Comparison of ENCODE assay signal across 7 mouse cellular contexts in the genomic region with DNA sequence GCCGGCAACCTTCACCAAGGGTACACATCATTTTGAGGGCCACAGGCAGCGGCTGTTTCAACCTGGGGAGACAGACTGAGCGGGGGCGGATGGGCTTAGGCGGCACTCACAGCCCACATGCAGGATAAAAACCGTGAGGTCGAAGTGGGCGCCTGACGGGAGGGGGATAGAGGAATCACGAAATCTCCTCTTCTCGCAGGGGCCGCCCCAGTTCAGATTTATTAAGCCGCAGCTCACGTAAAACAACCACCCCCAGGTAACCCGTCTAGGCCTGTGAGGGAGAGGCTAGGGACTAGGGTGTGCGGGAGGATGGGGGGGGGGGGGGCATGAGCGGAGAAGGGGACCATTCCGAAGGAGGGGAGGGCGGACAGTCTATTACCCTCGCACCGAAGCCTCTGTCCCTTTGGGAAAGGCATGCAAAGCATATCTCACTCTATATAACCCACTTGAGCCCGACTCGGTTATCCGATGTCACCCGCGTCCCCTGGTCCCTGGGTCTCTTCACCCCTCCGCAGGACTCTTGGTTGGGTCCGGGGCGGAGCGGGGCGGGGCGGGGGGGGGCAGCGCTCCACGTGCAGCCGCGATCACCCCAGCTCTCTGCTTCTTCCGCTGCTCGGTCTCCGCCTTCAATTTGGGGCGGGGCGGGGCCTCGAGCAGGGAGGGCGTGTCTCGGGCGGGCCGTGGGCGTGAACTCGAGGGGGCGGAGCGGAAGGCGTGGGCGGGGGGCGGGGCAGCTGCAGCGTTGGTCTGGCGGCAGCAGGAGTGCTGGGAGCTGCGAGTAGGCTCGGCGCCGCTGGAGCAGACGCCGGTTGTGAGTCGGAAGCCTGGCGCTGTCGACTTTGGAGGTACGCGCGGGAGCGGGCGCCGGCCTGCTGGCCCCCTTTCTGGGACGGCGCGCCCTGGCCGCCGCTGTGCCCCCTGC. TPM values are rescaled to one million over a fixed set of nuclear protein-coding genes. Genes with fewer than 3 reads are reported as not detected.
A peak's percentile ranks its signal among the peaks of the same experiment; 100 is the strongest.
DNase-seq lines count a peak whose midpoint lies in the region; ATAC-seq lines count a peak whose summit lies in the region.

A gene (plus strand): TSS at position 786 of the 922 bp plus-strand sequence.

- H3K4me3 ChIP-seq in intestine, embryonic 16.5 days (ENCODE audit: low read length) = peak within 1 kb of the TSS; percentile 85
- peak within 1 kb of the TSS; percentile 76 for H3K4me3 ChIP-seq in midbrain, embryonic 11.5 days (ENCODE audit: low read depth, low read length)

- H3K36me3 ChIP-seq in intestine, embryonic 16.5 days (ENCODE audit: control insufficient read depth, insufficient read depth, low read length) = no peaks in the 10 kb centered on the region
- H3K36me3 ChIP-seq in midbrain, embryonic 11.5 days (ENCODE audit: control insufficient read depth, insufficient read depth, low read length) = no peaks in the 10 kb centered on the region

- peak within 1 kb of the TSS; percentile 97 for H3K27ac ChIP-seq in intestine, embryonic 16.5 days (ENCODE audit: low read length)
- peak within 1 kb of the TSS; percentile 88 for H3K27ac ChIP-seq in midbrain, embryonic 11.5 days (ENCODE audit: low read depth, low read length)

- peak; percentile 94 to 96 for DNase-seq in adrenal gland, adult 18-20 months (ENCODE audit: low spot score in 2 of 2)
- peak; percentile 94 for DNase-seq in embryo, embryonic 11 days
- peak; percentile 88 to 94 for DNase-seq in gastrocnemius, postnatal 36 days
- DNase-seq in left cerebral cortex, postnatal 36 days (ENCODE audit: low spot score in 2 of 2) = peak; percentile 89
- peak; percentile 99 for DNase-seq in midbrain, embryonic 11.5 days (ENCODE audit: low spot score, missing footprints)
- peak; percentile 94 for DNase-seq in skeletal muscle tissue, adult 2 months (ENCODE audit: low read depth, low spot score)

- H3K4me2 ChIP-seq in intestine, embryonic 16.5 days (ENCODE audit: low read depth, low read length) = peak within 1 kb of the TSS; percentile 83
- peak within 1 kb of the TSS; percentile 80 for H3K4me2 ChIP-seq in midbrain, embryonic 11.5 days

- WGBS in intestine, embryonic 16.5 days = under 1% methylated on average over 65 of the region's 75 CpGs
- under 1% methylated on average over 64 of the region's 75 CpGs for WGBS in midbrain, embryonic 11.5 days

- H3K4me1 ChIP-seq in intestine, embryonic 16.5 days (ENCODE audit: control insufficient read depth, insufficient read depth, low read length) = peaks cover 15% of the 10 kb centered on the region
- peaks cover 14% of the 10 kb centered on the region for H3K4me1 ChIP-seq in midbrain, embryonic 11.5 days (ENCODE audit: control insufficient read depth, insufficient read depth, low read length)

- H3K27me3 ChIP-seq in intestine, embryonic 16.5 days (replicated peaks; ENCODE audit: control insufficient read depth, insufficient read depth, low read length) = no peaks in the 10 kb centered on the region
- no peaks in the 10 kb centered on the region for H3K27me3 ChIP-seq in midbrain, embryonic 11.5 days (ENCODE audit: control insufficient read depth, insufficient read depth, low read length)

- peak; percentile 95 for ATAC-seq in intestine, embryonic 16.5 days
- peak; percentile 95 for ATAC-seq in midbrain, embryonic 11.5 days (ENCODE audit: low FRiP score)

- intact Hi-C loops in gastrocnemius, postnatal 36 days (cut with DNase I) = loop anchor here (5.0 kb wide), 3 partner anchors 57 to 328 kb away; no protein-coding TSS in a partner anchor
- intact Hi-C loops in left cerebral cortex, postnatal 36 days (cut with DNase I) = loop anchor here (2.0 to 5.0 kb wide), 6 partner anchors 48 to 330 kb away; no protein-coding TSS in a partner anchor

- H3K9me3 ChIP-seq in intestine, embryonic 16.5 days (ENCODE audit: control insufficient read depth, low read length) = no peaks in the 10 kb centered on the region
- H3K9me3 ChIP-seq in midbrain, embryonic 11.5 days (ENCODE audit: control insufficient read depth, low read length) = no peaks in the 10 kb centered on the region

- peak within 1 kb of the TSS; percentile 87 for H3K9ac ChIP-seq in intestine, embryonic 16.5 days (ENCODE audit: low read depth, low read length)
- peak within 1 kb of the TSS; percentile 82 for H3K9ac ChIP-seq in midbrain, embryonic 11.5 days (ENCODE audit: low read length)

RNA-seq across cellular contexts. Expression of the gene that starts here (rescaled TPM):
- 100 to 1,000 TPM in 1 of 2 experiments, 10 to 100 TPM in 1; 70.4 to 124 TPM for total RNA-seq in adrenal gland, adult 18-20 months (2021)
- 10 to 100 TPM; 14.2 to 14.4 TPM for total RNA-seq in gastrocnemius, postnatal 36 days (2021)
- 11.1 and 11.2 TPM in 2 replicates for polyA plus RNA-seq in intestine, embryonic 16.5 days (2015; fragmentation: Nextera tagmentation; extraction: Ambion mirVana)
- total RNA-seq in left cerebral cortex, postnatal 36 days (2021) = 10 to 100 TPM; 37.5 to 42.7 TPM
- 15.9 and 20.1 TPM in 2 replicates for polyA plus RNA-seq in midbrain, embryonic 11.5 days (2014; fragmentation: Nextera tagmentation; extraction: Ambion mirVana)

Comparison
In these comparisons a context has a peak if more than half of its experiments do, and no peak if none do; other contexts are left out.
1. Peak in every context shown above with its lines: DNase-seq, ATAC-seq, H3K4me3 ChIP-seq and H3K27ac ChIP-seq.